Mouse (Mus musculus): ENCODE data around the gene AC134908.4.

The AC134908.4 gene

DNA sequence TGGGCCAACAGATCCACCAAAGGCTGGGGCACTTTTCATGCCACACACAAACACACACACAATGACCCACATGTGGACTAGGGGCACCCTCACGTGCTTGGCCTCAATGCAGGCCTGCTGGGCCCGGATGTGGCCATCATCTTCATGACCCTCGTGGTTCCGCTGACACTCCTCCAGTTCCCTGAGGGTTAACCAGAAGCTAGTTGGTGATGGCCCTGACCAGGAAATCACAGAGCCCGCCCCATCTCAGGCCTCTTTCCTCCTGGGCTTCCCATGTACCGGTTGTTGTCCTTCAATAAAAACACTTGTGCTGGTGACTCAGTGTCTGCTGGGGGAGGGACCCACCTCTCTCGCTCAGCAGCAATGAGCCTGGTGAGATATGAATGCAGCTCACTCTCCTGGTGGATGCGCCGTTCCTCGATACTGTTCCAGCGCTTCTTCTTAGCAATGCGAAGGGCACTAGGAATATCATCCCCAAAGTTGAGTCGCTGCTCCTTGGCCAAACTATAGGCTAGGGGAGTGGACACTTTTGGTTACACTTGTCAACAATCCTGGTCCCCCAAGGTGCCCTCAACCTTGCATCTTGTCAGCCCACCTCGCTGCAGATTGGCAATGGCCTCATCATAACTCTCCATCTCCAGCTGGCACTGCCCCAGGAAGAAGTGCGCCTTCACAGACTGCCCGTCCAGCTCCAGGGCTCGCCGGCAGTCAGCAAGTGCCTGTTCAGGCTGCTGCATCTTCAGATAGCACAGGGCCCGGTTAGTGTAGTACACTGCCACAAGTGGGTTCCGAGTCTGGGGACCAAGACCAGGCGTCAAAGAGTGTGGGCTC lies 36.2 kb upstream of the AC134908.4 start:
- DNase-seq (ENCODE audit: low read depth): peak; percentile 80

DNA sequence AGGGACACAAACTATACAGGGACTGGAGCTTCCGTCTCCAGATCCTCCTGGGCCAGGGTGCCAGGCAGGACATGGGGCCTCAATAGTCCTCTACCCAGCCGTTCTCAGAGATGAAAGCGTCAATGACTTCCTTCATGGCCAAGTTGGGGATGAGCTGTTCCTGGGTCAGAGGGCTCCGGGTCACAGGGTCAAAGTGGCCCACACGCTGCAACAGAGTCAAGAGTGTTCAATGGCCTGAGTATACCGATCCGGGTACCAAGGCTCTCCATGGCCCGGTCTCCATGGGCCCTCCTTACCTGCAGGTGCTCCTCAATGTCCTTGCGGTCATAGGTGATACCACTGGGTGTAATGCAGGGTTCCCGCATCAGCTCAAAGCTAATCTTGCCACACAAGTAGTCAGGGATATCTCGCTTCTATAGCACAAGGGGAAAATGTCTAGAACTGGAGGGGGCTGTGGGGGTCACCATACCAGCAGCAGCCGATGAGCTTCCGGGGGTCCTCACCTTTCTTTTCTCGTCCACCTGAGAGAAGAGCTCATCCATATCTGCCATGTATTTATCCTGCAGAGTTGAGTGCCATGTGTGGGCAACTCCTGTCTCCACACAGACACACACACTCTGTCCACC lies 35.5 kb upstream of the AC134908.4 start:
- no peak for DNase-seq (ENCODE audit: low read depth)

- DNase-seq (ENCODE audit: low read depth): no peak
These were observed 34.8 kb upstream of the AC134908.4 start for GRCm38 (mm10) chr17:25830200-25830753.

DNA sequence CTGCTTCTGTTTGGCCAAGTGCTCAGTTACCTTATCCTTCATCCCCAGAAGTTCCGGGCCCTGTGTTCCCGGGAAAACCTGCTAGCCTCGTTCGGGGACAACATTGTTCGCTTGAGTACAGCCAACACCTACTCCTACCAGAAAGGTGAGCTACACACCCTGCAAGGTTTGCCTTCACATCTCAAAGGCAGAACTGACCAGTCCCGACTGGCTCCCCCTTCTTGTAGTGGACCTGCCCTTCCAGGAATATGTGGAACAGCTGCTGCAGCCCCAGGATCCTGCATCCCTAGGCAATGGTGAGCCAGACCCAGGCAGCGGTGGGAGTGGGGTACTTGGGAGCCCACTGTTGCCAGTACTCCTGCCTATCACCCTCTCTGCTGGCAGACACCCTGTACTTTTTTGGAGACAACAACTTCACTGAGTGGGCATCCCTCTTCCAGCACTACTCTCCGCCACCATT lies 34.1 kb upstream of the AC134908.4 start:
- no peak for DNase-seq (ENCODE audit: low read depth)

DNA sequence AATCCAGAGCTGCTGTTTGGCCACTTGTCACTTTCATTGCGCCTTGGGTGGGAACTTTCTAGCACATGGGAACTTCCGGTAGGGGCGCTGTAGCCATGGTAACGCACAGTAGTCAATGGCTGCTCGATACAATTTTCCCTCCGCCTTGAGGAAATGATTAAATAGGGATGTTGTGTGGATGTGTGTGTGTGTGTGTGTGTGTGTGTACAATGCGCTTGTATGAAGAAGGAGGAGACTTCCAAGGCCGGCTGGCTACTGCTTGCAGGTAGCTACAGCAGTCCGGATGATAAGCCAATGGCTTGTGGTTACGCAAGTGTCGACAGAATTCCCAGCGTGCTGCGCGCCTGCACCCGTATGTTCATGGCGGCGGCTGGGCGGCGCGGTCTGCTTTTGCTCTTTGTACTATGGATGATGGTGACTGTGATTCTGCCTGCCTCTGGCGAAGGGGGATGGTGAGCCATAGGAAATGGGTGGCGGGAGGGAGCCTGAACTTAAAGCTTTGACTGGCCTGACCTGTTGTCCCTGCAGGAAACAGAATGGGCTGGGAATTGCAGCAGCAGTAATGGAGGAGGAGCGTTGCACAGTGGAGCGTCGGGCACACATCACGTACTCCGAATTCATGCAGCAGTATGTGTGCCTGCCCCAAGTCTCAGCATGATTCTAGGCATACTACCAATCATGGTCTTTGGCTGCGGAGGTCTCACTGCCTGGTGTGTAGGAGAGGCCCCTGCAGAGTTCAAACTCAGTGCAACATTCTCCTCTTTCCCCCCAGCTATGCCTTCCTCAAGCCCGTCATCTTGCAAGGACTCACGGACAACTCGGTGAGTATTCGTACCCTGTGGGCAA lies 33.5 kb upstream of the AC134908.4 start, which contains the start of gene Jmjd8:
TSS of gene Jmjd8 (plus strand) at position 156 of the 846 bp plus-strand sequence.
- no peak for DNase-seq (ENCODE audit: low read depth)

DNA sequence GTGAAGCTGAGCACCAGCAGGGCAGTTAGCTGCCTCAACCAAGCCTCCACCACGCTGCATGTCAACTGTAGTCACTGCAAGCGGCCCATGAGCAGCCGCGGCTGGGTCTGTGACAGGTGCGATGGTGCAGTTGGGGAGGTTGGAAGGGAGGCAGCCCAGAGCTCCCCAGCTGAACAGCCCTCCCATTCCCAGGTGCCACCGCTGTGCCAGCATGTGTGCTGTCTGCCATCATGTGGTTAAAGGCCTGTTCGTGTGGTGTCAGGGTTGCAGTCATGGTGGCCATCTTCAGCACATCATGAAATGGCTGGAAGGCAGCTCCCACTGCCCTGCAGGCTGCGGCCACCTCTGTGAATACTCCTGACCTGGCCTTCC lies 32.8 kb upstream of the AC134908.4 start:
- no peak for DNase-seq (ENCODE audit: low read depth)

- no peak for DNase-seq (ENCODE audit: low read depth)
These were observed 32.2 kb upstream of the AC134908.4 start for GRCm38 (mm10) chr17:25827546-25828222.

- no peak for DNase-seq (ENCODE audit: low read depth)
These were observed 31.6 kb upstream of the AC134908.4 start for GRCm38 (mm10) chr17:25827011-25827410.

- DNase-seq (ENCODE audit: low read depth): no peak
These were observed 30.6 kb upstream of the AC134908.4 start for GRCm38 (mm10) chr17:25825984-25826570.

DNA sequence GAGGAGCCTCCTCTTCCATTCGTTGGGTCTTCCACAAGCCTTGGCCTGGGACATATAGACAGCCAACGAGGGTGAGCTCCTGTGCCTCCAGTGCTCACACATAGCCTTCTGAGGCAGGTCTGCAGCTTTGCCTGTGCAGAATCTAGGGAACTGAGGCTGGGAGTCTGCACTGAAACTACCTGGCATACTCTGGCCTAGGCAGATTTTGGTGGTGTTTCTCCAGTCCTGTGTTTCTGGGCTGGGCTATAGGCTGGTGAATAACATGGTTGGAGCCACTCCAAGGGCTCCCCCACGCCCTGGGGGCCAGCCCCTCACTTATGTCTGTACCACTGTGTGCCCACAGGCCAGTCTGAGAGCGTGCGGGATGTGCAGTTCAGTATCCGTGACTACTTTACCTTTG lies 29.9 kb upstream of the AC134908.4 start:
- DNase-seq (ENCODE audit: low read depth): no peak

DNA sequence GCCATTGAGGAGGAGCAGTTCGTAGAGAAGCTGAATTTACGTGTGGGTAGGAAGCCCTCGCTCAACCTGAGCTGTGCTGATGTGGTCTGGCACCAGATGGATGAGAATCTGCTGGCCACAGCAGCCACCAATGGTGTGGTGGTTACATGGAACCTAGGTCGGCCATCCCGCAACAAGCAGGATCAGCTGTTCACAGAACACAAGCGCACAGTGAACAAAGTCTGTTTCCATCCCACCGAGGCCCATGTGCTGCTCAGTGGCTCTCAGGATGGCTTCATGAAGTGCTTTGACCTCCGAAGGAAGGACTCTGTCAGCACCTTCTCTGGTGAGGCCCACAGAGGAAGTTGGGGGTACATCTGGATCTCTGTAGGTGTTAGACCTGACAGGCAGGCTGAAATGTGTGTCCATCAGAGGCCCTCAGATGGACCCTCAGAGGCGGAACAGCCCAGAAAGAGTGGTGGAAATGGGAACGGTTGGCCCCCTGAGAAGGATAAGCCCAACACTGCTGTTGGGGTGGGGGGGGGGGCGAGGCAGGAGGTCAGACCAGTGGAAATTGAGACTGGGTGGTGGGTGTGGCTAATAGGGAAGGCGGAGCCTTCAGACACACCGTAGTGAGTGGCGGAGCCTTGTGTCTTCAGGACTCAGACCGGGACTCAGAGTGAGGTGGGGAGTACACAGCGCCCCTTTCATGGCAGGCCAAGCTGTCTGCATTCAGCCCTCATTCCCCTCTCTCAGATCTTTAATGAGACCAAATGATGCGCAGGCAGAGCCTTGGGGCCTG lies 29.1 kb upstream of the AC134908.4 start:
- DNase-seq (ENCODE audit: low read depth): no peak

GRCm38 (mm10) chr17:25823452-25823851 lies 28.0 kb upstream of the AC134908.4 start, which contains the start of gene Wdr24:
Gene Wdr24 (plus strand): TSS chr17:25823627.
- DNase-seq (ENCODE audit: low read depth): peak; percentile 95

DNA sequence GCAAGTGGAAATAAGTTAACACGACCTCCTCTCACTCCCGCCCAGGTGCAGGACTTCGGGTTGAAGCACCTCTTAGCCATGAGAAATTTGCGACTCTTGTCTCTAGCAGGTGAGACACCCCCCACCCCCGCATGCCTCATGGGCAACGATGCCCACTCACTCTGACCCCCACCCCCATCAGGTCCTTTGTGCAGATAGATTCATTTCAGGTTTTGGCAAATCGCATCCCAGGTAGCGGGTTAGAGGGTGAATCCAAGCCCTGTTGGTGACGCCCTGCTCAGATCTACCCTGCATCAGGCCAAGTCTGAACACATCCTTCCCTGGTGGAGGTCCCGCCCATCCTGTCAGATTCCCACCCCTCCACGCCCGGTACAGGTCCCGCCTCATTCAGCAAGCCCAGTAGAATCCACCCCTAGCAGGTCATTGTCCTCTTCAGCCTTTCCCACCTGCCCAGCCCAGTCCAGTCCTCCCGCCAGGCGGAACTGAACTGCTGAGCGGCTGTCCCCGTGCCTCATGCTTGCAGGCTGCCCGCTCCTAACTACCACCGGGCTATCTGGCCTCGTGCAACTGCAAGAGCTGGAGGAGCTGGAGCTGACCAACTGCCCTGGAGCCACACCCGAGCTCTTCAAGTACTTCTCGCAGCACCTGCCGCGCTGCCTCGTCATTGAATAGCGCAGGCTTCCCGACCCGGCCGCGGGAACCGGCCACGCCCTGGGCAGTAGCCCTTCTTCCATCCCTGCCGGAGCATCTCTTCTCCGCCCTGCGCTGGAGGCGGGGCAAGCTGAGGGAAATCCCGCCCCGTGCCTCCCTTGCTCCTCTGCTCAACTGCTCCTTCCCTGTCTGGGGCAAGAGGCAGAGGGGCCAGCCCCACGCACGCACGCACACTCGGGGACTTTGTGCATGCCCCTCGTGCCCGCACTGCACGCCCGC lies 23.7 kb upstream of the AC134908.4 start:
- no peak for DNase-seq (ENCODE audit: low read depth)

- no peak for DNase-seq (ENCODE audit: low read depth)
These were observed 22.2 kb upstream of the AC134908.4 start for GRCm38 (mm10) chr17:25817662-25818061.

GRCm38 (mm10) chr17:25813471-25813870 lies 18.0 kb upstream of the AC134908.4 start:
- DNase-seq (ENCODE audit: low read depth): peak; percentile 26

DNA sequence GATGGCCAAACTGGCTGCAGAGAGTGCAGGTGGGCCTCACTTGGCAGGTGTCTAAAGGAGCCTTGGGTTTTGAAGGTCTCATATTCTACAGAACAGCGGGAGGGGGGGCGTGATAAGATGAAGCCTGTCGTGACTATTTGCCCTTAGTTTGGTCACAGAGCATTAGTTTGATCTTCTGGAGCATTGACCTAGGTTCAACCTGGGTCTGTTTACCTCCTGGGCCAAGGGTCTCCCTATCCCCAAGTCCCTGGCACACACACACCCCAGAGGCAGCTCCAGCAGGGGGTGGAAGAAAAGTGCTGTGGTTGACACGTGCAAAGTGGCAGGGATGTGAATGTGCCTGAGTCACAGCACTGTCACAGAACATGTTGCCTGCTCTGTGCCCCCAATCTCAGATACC lies 15.4 kb upstream of the AC134908.4 start:
- no peak for DNase-seq (ENCODE audit: low read depth)

DNA sequence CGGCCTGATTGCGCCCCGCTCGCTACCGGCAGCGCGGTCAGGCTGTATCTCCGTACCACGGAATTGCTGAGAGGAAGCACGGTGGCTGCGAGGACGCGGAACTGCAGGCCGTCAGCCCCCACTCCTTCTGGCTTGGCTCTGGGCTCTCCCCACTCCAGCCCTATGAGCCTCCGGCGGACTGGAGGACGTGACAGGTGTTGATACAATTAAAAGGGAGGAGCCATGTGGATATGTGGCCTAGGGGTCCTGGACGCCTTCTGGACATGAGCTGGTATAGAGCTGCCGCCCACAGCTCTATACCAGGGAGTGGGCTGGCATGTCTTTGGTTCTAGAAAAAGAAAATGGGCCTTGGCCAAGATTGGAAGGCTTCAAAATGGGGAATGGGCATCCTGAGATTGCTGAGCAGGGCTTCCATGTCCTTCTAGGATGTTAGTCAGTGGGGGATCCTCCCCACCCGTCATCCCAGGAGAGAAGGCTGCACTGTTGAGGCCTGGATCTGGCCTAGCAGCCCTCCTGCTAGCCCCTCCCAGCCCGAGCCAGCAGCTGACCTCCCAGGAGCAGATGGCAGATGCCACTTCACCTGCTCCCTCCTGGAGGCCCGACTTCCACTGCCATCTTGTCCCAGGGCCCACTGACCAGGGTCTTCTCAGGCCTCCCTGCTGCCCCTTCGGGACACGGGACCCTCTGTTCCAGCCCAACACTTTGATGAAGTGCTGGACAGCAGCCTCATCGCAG lies 14.3 kb upstream of the AC134908.4 start:
- no peak for DNase-seq (ENCODE audit: low read depth)

- no peak for DNase-seq (ENCODE audit: low read depth)
These were observed 13.5 kb upstream of the AC134908.4 start, which contains the start of gene Fbxl16 for GRCm38 (mm10) chr17:25808789-25809605. Gene Fbxl16 (plus strand): TSS chr17:25809085.

Measured in 416B (cell line).